Mouse (Mus musculus): Measurements from ENCODE around the gene Olfr611.
"Not testable (repeated sequence)": the region's sequence is repeated elsewhere in the genome, so short reads cannot be mapped to it uniquely, and the experiment has no call there.

Olfr611 gene

GRCm38 (mm10) chr7:103520746-103521145 is at the start of gene Olfr611:
Olfr611 (minus strand) TSS chr7:103520846.
- not testable (repeated sequence) for DNase-seq

DNA sequence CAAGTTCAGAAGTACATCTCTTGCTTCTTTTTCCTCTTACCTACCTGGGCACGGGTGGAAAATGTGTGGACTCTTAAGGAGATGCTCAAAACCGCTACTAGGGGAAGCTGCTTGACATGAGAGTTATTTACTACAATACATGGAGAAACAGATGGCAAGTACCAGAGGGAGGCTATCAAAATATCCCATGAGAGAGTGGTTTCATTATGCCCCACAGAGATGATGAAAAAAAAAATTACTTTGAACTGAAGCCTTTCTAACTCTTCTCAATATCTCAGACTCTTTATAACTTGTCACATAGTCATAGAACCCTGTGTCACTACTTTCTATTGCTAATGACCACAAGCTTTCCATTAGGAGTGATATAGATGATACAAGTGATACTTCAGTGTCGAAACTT is 48.4 kb upstream of the Olfr611 start, which contains the start of gene Olfr616:
Gene Olfr616 (minus strand): TSS at position 101 of the 400 bp plus-strand sequence.
- no peak for DNase-seq

GRCm38 (mm10) chr7:103555779-103556178 is 35.1 kb upstream of the Olfr611 start, which contains the start of gene Olfr615:
Olfr615 (plus strand) TSS chr7:103556079.
- no peak for DNase-seq

- DNase-seq, result no peak
These were observed 27.1 kb upstream of the Olfr611 start, which contains the start of gene Olfr613 for GRCm38 (mm10) chr7:103547774-103548173. Olfr613 (plus strand) TSS chr7:103548074.

GRCm38 (mm10) chr7:103542617-103543016 is 22.0 kb upstream of the Olfr611 start, which contains the start of gene Olfr612:
Olfr612 (minus strand) TSS chr7:103542717.
- not testable (repeated sequence) for DNase-seq

DNA sequence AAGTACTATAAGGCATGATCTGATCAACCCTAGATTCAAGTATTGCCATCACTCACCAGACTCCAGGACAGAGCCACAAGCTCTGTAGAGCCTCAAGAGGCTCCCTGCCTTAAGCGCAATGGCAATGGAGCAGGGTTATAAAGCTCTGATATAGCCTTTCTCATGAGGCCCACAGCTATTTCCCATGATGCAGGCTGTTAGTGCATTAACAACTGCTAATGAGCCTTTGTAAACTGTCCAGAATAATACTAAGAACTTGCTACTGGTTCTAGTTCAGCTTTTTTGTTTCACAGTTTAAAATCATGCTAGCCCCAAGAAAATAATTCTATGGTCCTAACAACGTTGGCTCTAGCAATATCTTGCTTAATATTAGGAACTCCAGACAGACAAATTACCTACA is 8.6 kb downstream of the Olfr611 start, which contains the start of gene Olfr610:
Gene Olfr610 (minus strand): TSS at position 101 of the 400 bp plus-strand sequence.
- no peak for DNase-seq

- no peak for DNase-seq
These were observed 22.7 kb downstream of the Olfr611 start, which contains the start of gene Olfr609 for GRCm38 (mm10) chr7:103497962-103498361. Olfr609 (minus strand) TSS chr7:103498062.

DNA sequence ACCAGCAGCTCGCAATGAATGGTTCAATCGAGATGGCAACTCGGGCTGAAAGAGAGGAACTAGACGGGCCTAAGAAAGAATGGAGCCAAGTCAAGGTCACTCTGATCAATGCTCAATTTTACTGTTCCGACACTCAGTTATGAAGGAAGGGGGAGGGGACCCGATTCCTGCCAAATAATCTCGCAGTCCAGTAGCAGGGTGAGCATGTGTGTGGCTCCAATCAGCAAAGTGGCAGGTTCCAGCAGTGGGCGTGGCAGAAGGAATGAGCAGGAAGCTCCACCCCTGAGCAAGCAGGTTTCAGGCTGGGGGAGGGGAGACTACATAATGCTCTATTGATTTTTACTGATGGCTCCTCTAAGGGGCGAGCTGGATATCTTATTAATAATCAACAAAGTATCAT is 43.5 kb downstream of the Olfr611 start:
- not testable (repeated sequence) for DNase-seq

GRCm38 (mm10) chr7:103469577-103469976 is 51.1 kb downstream of the Olfr611 start, which contains the start of gene Olfr608:
Olfr608 (plus strand) TSS chr7:103469877.
- no peak for DNase-seq
